Mouse (Mus musculus) layer of hippocampus, adult 18-20 months (tissue): ENCODE measurements at regions not wholly inside any gene's neighbourhood (a gene's known extent, or its start where the extent isn't known, plus 50 kb on each side); places are given as distances from the start of the nearest gene placed in this dataset.
A peak's percentile ranks its signal among the peaks of the same experiment; 100 is the strongest.

ENCODE experiments used
- DNase-seq, 2 experiments: peaks; one replicate each; pipeline ENCODE4 v3.0.0; 2022; ENCODE audit warnings: low spot score in 2 of 2

DNA sequence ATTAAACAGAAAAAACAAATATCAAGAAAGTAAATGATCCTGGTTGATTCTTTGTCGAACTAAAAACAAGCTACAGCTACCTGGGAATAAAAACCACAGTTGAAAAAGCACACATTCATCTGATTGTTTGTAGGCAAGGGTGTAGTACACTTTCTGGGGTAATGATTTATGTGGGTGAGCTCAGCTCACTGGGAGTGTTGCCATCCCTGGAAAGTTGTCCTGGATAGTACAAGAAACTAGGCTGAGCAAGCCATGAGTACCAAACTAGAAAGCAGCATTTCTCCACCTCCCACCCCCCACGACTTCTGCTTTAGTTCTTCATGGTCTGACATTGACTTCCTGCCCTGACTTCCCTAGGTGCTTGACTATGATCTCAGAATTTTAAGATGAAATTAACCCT is 967.6 kb downstream of the Plod2 start:
- peak in 1 of 2 experiments; percentile 2 for DNase-seq

DNA sequence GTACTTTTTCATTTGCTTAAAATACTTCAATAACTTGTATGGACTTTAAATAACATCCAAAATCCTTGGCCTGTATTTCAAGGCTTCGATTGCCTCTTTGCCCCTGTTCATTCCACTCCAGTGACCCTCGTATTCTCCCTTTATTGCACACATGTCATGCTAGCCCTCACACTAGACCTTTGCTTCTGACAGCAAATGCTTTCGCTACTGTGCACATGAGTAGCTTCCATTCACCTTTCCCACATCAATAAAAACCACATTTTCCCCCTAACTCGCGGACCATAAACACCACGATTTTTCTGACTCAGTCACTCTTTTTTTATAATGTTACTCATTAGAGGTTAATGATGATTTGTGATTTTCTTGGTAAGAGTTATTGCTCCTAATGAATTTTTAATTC is 982.0 kb downstream of the Plod2 start:
- no peak for DNase-seq

DNA sequence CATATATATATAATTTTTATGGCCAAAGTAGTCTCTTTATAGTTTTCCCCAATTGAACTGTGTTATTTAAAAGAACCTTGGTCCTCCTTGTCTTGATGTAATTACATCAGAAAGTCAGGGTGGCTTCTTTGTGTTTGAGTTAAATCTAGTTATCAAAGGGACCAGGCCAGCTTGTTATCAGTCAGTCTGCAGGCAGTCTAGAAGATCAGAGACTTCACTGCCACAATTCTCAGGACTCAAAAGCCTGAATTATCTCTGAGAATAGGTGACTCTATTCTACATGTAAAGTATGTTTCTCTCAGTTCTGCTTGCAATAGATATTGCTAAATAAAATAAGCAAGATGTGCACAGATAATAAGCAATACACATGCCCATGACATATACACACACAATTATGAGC is 983.1 kb downstream of the Plod2 start:
- DNase-seq = no peak

DNA sequence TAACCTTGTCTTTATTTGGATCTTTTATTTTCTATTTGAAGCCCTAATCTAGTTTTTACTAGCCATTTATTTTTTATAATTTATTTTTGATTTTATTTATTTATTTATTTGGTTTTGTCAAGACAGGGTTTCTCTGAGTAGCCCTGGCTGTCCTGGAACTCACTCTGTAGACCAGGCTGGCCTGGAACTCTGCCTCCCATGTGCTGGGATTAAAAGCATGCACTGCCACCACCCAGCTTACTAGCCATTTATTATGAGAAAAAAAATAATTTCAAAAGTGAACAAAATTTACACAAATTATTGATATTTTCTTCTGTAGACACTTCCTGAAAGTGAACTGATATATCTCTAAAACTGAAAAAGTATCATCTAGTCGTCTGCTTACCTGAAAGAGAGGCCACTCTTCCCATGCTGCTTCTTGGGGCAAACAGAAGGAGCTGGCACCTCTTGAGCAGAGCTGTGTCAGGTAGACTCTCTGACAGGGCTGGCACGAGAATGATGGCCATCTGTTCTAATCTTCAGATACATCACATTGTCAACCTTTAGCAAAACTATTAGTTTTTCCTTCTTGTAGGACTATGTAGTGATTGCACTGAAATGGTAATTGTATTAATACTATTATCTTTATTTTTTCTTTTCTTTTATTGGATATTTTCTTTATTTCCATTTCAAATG is 988.8 kb downstream of the Plod2 start:
- no peak for DNase-seq
